Mouse (Mus musculus): ENCODE measurements at regions not wholly inside any gene's neighbourhood (a gene's known extent, or its start where the extent isn't known, plus 50 kb on each side); places are given as distances from the start of the nearest gene placed in this dataset.

GRCm38 (mm10) chr3:121618561-121618960, 52.0 kb upstream of the 4930432M17Rik start:
- no peak for DNase-seq (ENCODE audit: low read depth, low spot score)

GRCm38 (mm10) chr3:121618161-121618560, 52.4 kb upstream of the 4930432M17Rik start:
- DNase-seq (ENCODE audit: low read depth, low spot score): peak; percentile 61

DNA sequence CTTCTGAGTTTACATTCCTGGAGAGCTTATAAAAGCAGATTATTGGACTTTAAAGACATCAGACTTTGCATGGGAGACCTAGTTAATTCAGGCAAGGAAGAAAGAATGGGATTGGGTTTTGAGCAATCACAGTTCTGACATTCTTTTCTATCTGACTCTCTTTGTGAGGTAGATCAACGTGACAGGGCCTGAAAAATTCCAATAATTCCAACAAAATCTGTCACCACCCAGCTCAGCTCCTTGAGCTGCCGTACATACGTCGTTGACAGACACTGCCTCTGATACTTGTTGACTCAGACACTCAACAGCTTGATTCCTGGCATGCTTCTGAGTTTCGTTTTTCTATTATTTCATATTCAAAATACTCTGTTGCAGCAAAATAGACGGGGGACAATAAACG, 53.2 kb upstream of the 4930432M17Rik start:
- no peak for DNase-seq (ENCODE audit: low read depth, low spot score)

DNA sequence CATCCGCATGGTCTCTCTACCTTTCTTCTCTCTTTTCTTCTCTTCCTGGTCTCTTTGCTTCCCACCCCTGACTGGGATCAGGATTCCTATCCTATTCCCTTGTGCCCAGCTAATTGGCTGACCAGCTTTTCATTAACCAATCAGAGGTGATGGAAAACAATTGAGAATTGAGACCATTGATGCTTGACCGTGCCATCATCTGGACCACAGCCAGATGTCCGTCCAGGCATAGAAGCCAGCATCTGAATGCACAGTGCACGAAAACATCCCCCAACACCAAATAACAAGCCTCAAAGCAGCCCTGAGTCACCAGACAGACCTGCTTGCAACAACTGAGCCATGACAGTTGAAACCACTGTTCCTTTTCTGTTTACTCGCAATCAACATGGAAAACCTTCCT, 54.5 kb upstream of the 4930432M17Rik start:
- DNase-seq (ENCODE audit: low read depth, low spot score): no peak

- DNase-seq (ENCODE audit: low read depth, low spot score): peak; percentile 80
Measured at GRCm38 (mm10) chr3:121614741-121615140, 55.8 kb upstream of the 4930432M17Rik start.

GRCm38 (mm10) chr3:121613224-121613623, 57.3 kb upstream of the 4930432M17Rik start:
- DNase-seq (ENCODE audit: low read depth, low spot score): no peak

DNA sequence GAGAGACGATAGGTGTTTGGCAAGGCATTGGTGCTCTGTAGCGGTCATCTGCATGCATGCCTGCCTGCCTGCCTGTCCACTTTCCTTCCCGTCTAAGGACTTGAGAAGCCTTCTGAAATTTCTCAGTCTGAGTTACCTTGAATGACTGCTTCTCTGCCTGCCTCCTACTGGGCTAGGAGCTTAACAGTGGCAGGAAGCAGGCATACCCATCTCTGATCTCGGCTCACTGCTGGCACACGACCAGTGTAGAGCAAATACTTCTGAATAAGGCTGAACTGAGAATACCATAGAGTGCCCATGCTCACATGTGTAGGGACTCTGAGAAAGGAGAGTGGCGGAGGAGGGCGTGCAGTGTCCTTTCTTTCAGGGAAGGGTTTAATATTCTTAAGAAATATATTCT, 60.7 kb upstream of the 4930432M17Rik start:
- no peak for DNase-seq (ENCODE audit: low read depth, low spot score)

GRCm38 (mm10) chr3:121609090-121609489, 61.5 kb upstream of the 4930432M17Rik start:
- DNase-seq (ENCODE audit: low read depth, low spot score): no peak

- no peak for DNase-seq (ENCODE audit: low read depth, low spot score)
Measured at GRCm38 (mm10) chr3:121604737-121605136, 65.8 kb upstream of the 4930432M17Rik start.

GRCm38 (mm10) chr3:121604081-121604480, 66.5 kb upstream of the 4930432M17Rik start:
- DNase-seq (ENCODE audit: low read depth, low spot score): no peak

DNA sequence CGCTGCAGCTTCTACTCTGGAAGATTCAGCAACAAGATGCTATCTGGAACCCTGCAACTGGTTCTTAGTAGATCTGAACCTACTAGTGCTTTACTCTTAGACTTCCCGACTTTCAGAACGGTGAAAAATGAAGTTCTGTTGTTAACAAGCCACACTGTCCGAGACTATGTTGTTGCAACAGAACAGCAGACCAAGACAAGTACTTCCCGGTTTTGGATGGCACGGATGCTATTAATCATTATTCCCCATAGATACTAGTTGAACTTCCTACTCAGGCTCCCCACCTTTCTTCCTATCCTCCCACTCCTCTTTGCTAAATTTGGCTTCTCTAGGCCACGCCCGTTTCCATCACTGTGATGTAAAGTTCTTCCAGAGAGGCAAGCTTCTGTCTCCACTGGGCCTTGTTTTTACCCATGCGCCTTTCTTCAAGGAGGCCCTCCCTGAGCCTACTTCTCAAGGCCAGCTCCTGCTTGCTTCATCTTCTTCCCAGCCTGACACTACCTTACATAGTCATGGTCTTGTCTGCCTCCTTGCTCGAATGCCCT, 67.7 kb upstream of the 4930432M17Rik start:
- peak; percentile 88 for DNase-seq (ENCODE audit: low read depth, low spot score)

- peak; percentile 98 for DNase-seq (ENCODE audit: low read depth, low spot score)
Measured at GRCm38 (mm10) chr3:121602082-121602561, 68.4 kb upstream of the 4930432M17Rik start.

- peak; percentile 96 for DNase-seq (ENCODE audit: low read depth, low spot score)
Measured at GRCm38 (mm10) chr3:121600841-121601240, 68.6 kb upstream of the Slc44a3 start.

GRCm38 (mm10) chr3:121600388-121600787, 68.2 kb upstream of the Slc44a3 start:
- no peak for DNase-seq (ENCODE audit: low read depth, low spot score)

- DNase-seq (ENCODE audit: low read depth, low spot score): no peak
Measured at GRCm38 (mm10) chr3:121597988-121598387, 65.8 kb upstream of the Slc44a3 start.

- peak; percentile 68 for DNase-seq (ENCODE audit: low read depth, low spot score)
Measured at GRCm38 (mm10) chr3:121597203-121597602, 65.0 kb upstream of the Slc44a3 start.

DNA sequence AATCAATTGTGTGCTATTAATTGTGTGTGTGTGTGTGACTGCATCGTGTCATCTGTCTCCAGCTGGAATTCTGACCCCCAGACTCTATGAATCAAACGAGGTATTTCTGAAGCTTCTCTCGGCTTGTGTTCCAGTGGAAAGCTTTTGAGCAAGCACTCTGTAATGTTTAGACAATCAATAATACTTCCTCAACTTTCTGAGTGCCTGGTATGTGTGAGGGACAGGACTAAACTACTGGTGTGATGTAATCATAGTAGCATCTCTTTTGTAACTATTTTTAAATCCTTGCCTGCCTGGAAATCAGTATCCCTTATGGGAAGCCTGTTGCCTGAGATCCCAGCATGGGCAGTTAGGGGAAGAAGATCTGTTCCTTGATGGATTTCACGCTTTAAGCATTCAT, 62.4 kb upstream of the Slc44a3 start:
- DNase-seq (ENCODE audit: low read depth, low spot score): no peak

DNA sequence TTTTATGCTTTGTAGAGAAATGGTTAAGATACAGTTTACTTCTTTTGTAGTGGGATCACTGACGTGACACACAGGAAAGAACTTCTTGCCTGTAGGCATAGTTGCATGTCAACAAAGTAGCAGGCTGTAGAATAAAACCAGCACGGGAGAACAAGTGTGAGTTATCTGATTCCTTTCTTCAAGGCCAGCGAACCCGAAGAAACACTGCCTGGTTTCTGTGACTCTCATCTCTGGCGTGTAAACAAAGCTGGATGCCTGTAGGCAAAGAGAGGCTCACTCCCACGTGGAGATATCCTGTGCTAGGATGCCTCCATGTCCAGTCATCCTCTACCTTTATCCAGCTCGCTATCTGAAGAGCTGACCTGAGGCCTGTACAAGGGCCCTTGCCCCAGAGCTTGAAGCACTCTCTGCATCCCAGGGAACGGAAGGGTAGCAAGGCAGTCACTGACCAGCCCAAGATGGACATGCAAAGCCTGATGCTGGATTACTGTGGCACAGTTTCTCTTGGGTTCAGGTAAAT, 61.5 kb upstream of the Slc44a3 start:
- DNase-seq (ENCODE audit: low read depth, low spot score): no peak

DNA sequence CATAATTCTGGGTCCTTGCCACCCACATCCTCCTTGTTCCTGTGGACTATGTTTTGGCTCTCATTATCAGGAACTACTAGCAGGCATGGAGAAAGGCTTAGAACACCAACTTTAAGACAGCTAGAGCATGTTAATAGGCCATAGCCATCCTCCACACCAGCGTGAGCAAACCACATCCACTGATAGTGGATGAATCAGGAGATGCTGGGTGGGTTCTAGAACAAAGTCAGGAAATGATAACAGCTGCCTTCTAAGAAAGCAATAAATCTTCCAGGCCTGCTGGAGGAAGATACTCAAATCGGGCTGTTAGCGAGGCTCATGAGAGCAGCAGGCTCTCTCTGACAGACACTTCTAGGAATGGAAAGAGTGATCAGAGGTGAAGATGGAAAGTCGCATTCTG, 60.9 kb upstream of the Slc44a3 start:
- DNase-seq (ENCODE audit: low read depth, low spot score): no peak

DNA sequence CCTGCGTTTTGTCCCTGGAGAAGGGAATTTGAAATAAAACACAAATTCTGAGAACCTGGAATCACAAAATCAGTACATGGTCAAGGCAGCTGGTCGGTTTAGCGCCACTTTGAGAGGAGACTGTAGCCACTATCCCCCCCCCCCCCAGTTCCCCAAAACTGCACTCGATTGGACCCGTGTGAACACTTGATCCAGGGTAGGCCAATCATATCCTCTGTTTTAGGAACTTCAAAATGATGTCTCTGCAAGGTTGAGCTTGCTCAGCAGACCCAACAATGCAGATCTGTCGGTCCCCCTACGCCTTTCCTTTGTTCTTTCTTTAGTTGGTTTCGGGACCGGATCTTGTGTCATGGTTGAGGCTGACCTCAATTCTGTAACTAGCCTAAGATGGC, 57.3 kb upstream of the Slc44a3 start:
- DNase-seq (ENCODE audit: low read depth, low spot score): peak; percentile 73

DNA sequence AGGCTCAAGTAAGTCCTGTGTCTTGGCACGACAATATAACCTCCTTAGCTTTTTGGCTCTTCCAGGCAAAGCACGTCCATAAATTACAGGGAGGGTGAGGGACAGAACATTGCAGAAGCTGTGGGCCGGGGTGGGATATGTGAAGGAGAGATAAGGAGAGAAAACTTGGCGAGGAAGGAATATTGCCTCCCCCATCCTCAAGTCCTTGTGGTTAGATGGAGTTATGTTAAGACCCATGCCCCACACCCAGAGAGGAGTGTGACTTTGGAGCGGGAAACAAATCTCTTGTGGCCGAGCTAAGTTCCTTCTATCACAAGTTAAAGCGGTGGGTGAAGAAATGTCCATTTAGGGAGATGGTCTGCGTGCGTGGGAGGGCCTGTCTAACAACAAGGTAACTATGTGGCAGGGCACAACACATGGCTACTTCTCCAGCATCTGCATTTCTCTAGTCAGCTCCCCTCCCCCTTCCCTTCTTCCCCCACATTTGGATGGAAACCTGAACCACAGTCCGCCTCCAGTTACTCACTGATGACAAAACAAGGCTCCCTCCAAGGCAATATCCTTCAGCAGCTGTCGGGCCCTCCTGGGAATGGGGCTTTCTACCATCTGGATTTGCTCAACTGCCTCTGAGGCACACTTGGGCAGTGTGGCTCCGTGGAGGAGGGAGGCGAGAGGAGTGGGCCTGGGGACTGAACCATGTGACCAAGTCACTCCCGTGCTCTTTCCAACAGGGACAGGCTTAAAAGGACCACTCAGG, 56.7 kb upstream of the Slc44a3 start:
- peak; percentile 82 for DNase-seq (ENCODE audit: low read depth, low spot score)

GRCm38 (mm10) chr3:121585306-121585705, 53.1 kb upstream of the Slc44a3 start:
- no peak for DNase-seq (ENCODE audit: low read depth, low spot score)

DNA sequence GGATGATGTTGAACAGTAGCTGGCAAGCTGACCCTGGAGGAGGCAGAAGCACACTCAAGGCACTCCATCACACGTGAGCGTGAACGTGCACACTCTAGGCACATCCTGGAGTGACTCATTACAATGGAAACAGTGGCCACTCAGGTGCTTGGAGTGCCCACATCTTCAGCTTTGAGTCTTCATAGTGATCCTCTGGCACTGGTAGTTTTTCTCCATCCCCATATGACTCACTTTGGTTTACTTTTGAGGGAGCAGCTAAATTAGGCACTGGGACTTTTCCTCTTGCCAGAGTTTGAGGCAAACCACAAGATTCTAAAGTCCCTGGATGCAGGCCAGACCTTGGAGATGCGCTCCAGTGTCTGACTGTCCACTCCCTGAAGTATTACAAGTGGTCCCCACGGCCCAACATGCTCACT, 52.5 kb upstream of the Slc44a3 start:
- DNase-seq (ENCODE audit: low read depth, low spot score): no peak
